Comparison of ENCODE assay signal across 18 mouse cellular contexts in the genomic region with DNA sequence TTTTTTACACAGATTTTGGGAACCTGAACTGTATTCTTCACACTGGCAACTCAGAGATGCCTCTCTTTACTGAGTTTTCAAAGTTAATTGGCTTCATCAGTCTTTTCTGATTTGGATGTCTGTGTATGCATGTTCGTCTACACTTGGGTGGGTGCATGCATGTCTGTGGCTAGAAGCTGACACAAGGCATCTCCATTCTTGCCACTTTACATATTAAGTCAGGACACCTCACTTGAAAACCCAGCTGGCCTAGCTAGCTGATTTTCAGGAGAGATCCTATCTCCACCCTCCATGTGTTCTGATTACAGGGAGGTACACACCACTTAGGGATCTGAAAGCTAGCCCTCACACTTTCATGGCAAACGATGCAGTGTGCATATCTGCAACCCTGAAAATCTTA.
"Had no signal": no experiment of that assay in that cellular context is flagged by ENCODE, and none has a peak within 500 bp of the region (broad histone marks: within the 10 kb centered on the region; RNA-seq: fewer than 3 reads in every experiment).

No protein-coding gene starts in this region.

- ATAC-seq: midbrain, embryonic 16.5 days had no signal

- H3K9me3 ChIP-seq: midbrain, embryonic 10.5 days; neural tube, embryonic 13.5 days; neural tube, embryonic 15.5 days had no signal

- H3K36me3 ChIP-seq: neural tube, embryonic 13.5 days; neural tube, embryonic 15.5 days had no signal

- DNase-seq: lung, adult 18-20 months; lung, embryonic 14.5 days; lung, postnatal 10 days; lung, postnatal 4 days; midbrain, embryonic 14.5 days; retina, postnatal 1 day; right cerebral cortex, adult 18-20 months; right cerebral cortex, postnatal 25 days; right cerebral cortex, postnatal 4 days; spleen, adult 18-20 months; thymus, adult 18-20 months; thymus, postnatal 14 days; thymus, postnatal 36 days had no signal

- H3K4me2 ChIP-seq: neural tube, embryonic 13.5 days; neural tube, embryonic 15.5 days had no signal

- H3K27me3 ChIP-seq: neural tube, embryonic 13.5 days; neural tube, embryonic 15.5 days had no signal

- H3K4me3 ChIP-seq: midbrain, embryonic 10.5 days; myocyte; neural tube, embryonic 13.5 days; neural tube, embryonic 15.5 days had no signal

- H3K27ac ChIP-seq: midbrain, embryonic 10.5 days; neural tube, embryonic 13.5 days; neural tube, embryonic 15.5 days had no signal

- H3K9ac ChIP-seq: lung, embryonic 14.5 days; neural tube, embryonic 13.5 days; neural tube, embryonic 15.5 days had no signal
